Mouse (Mus musculus): ENCODE measurements around the gene Akap11. TPM values are rescaled to one million over a fixed set of nuclear protein-coding genes. Genes with fewer than 3 reads are reported as not detected.

The Akap11 gene
- polyA plus RNA-seq, 1 experiment from 2014 or later, result 13.6 TPM

DNA sequence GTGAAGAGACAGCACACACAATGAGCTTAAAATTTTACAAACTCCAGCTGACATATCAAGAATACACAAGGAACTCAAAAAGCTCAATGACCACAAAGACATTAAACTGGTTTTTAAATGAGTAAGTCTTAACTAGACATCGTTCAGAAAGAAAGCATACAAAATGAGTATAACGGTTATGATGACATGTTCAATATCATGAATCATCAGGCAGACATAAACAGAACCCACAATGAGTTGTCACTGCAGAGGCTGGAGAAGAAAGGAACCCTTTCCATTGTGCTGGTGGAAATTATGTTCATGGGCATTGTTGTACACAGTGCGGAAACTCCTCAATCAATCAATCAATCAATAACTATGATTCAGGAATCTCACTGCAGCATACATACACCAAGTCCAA is 62.5 kb downstream of the Akap11 start:
- no peaks in the 10 kb centered on the region for H3K27me3 ChIP-seq (ENCODE audit: control insufficient read depth, insufficient read depth, low read length)
- H3K9me3 ChIP-seq (replicated peaks; ENCODE audit: control insufficient read depth, low read length), result no peaks in the 10 kb centered on the region
- H3K4me1 ChIP-seq (ENCODE audit: control insufficient read depth, insufficient read depth, low read length), result no peaks in the 10 kb centered on the region
- H3K4me3 ChIP-seq (ENCODE audit: low read length), result no peak overlapping the region
- ATAC-seq (replicated peaks; ENCODE audit: extremely low read depth, insufficient read depth, low FRiP score), result no peak
- no peak overlapping the region for H3K27ac ChIP-seq (ENCODE audit: low read length)
- H3K4me2 ChIP-seq (ENCODE audit: low read depth, low read length), result no peak overlapping the region
- H3K36me3 ChIP-seq (ENCODE audit: control insufficient read depth, insufficient read depth), result no peaks in the 10 kb centered on the region
- H3K9ac ChIP-seq (ENCODE audit: low read length), result no peak overlapping the region
- WGBS, result 87% methylated on average over 3 of the region's 3 CpGs

DNA sequence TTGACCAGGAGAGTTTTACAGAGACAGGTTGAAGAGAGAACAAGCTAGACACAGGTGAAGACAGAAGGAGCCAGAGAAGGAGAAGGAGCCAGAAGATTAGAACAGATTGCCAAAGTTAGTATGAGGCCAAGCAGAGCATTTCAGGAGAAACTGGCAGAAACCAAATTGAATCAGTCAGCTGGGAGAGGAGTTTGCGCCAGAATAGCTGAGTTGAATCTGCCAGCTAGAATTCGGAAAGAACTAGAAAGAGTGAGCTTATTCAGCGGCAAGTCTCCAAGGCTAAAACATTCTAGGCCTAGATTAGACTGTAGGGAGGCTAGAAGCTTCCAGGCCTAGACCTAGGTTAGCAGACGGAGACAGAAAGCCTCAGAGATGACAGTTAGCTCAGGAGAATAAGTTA is 65.9 kb downstream of the Akap11 start:
- 88% methylated on average over 4 of the region's 4 CpGs for whole genome bisulfite sequencing
- Histone ChIP-seq H3K9me3 (replicated peaks; ENCODE audit: control insufficient read depth, low read length) (no peaks in the 10 kb centered on the region), H3K36me3 (ENCODE audit: control insufficient read depth, insufficient read depth) (no peaks in the 10 kb centered on the region), H3K9ac (ENCODE audit: low read length) (no peak overlapping the region), H3K4me1 (ENCODE audit: control insufficient read depth, insufficient read depth, low read length) (no peaks in the 10 kb centered on the region), H3K4me2 (ENCODE audit: low read depth, low read length) (no peak overlapping the region), H3K27me3 (ENCODE audit: control insufficient read depth, insufficient read depth, low read length) (no peaks in the 10 kb centered on the region), H3K4me3 (ENCODE audit: low read length) (no peak overlapping the region), H3K27ac (ENCODE audit: low read length) (no peak overlapping the region)
- ATAC-seq (replicated peaks; ENCODE audit: extremely low read depth, insufficient read depth, low FRiP score), result no peak

DNA sequence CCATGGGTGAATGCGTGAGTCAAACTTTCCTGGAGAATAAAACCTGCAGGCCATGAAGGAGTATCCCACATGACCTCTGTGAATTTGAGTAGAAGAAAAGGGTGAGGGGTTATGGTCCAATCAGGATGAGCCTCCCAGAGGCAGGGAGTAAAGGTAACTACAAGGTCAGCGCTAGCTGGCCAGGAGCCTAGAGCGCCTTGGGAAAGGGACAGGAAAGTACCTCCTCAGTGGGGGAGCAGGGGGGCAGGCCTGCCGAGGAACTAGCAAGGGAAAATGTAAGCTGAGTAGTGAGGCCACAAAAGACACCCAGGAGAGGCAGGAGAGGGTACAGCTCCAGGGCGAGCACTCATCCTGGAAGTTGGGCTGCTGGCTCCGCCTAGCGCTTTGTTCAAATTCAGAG is 67.6 kb downstream of the Akap11 start:
- H3K27me3 ChIP-seq (ENCODE audit: control insufficient read depth, insufficient read depth, low read length), result no peaks in the 10 kb centered on the region
- H3K4me2 ChIP-seq (ENCODE audit: low read depth, low read length), result no peak overlapping the region
- no peak overlapping the region for H3K9ac ChIP-seq (ENCODE audit: low read length)
- no peaks in the 10 kb centered on the region for H3K9me3 ChIP-seq (replicated peaks; ENCODE audit: control insufficient read depth, low read length)
- H3K36me3 ChIP-seq (ENCODE audit: control insufficient read depth, insufficient read depth), result no peaks in the 10 kb centered on the region
- H3K4me1 ChIP-seq (ENCODE audit: control insufficient read depth, insufficient read depth, low read length), result no peaks in the 10 kb centered on the region
- WGBS, result 77% methylated on average over 7 of the region's 7 CpGs
- H3K4me3 ChIP-seq (ENCODE audit: low read length), result no peak overlapping the region
- no peak overlapping the region for H3K27ac ChIP-seq (ENCODE audit: low read length)
- ATAC-seq (replicated peaks; ENCODE audit: extremely low read depth, insufficient read depth, low FRiP score), result 0 out of 2 replicates have a peak, but pooled peaks have one; percentile 6

DNA sequence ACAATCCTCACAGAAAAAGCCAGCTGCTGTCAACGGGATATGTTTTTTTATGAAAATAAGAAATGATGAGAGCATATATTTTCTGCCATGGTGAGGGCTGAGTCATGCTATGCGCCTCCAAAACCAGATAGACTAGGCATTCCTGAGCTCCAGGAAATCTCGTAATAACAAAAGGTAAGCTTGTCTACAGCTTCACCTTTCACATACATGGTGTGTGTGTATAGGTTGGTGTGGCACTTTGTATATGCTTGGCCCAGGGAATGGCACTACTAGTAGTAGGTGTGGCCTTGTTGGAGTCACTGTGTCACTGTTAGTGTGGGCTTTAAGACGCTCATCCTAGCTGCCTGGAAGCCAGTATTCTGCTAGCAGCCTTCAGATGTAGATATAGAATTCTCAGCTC is 68.6 kb downstream of the Akap11 start:
- Histone ChIP-seq H3K4me1 (ENCODE audit: control insufficient read depth, insufficient read depth, low read length) (no peaks in the 10 kb centered on the region), H3K9ac (ENCODE audit: low read length) (no peak overlapping the region), H3K36me3 (ENCODE audit: control insufficient read depth, insufficient read depth) (no peaks in the 10 kb centered on the region), H3K27me3 (ENCODE audit: control insufficient read depth, insufficient read depth, low read length) (no peaks in the 10 kb centered on the region), H3K9me3 (replicated peaks; ENCODE audit: control insufficient read depth, low read length) (no peaks in the 10 kb centered on the region), H3K27ac (ENCODE audit: low read length) (no peak overlapping the region), H3K4me3 (ENCODE audit: low read length) (no peak overlapping the region), H3K4me2 (ENCODE audit: low read depth, low read length) (no peak overlapping the region)
- no peak for ATAC-seq (replicated peaks; ENCODE audit: extremely low read depth, insufficient read depth, low FRiP score)
- whole genome bisulfite sequencing, result 87% methylated on average over 4 of the region's 4 CpGs

DNA sequence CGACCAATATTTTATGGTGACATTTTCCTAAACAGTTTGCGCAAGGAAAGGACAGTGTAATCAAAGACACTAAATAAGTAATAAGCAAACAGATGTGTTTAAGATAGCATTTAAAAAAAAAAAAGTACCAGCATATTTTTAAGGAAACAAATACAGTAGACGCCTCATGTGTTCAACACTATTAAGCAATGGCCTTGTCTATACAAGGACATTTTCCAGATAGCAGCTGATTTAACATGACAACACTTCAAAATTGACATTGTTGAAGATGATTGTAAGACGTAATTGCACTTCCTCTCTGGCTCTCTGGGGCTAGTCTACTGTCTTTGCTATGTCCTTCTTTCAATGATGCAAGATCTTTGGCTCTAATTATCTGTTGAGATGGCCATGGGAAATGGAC is 72.3 kb downstream of the Akap11 start:
- WGBS, result 69% methylated on average over 4 of the region's 4 CpGs
- Histone ChIP-seq H3K4me1 (ENCODE audit: control insufficient read depth, insufficient read depth, low read length) (no peaks in the 10 kb centered on the region), H3K27ac (ENCODE audit: low read length) (no peak overlapping the region), H3K9ac (ENCODE audit: low read length) (no peak overlapping the region), H3K9me3 (replicated peaks; ENCODE audit: control insufficient read depth, low read length) (no peaks in the 10 kb centered on the region), H3K4me2 (ENCODE audit: low read depth, low read length) (no peak overlapping the region), H3K4me3 (ENCODE audit: low read length) (no peak overlapping the region), H3K27me3 (ENCODE audit: control insufficient read depth, insufficient read depth, low read length) (no peaks in the 10 kb centered on the region), H3K36me3 (ENCODE audit: control insufficient read depth, insufficient read depth) (no peaks in the 10 kb centered on the region)
- no peak for ATAC-seq (replicated peaks; ENCODE audit: extremely low read depth, insufficient read depth, low FRiP score)

DNA sequence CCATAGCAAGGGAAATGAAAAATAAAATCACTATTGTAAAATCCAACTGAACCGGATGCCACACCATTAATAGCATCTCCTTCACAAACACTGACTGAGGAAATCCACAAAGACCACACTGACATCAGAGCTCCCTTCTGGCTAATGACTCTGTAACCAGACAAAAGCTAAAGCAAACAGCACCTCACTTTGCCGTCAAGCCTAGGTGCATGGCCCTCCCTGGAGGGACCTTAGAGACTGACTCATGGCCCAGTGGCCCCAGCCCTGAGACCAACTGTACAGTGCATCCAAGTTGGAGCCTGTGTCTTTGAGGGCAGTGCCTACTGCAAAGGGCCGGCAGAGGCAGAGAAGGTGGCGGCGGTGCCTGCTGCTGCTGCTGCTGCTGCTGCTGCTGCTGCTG is 77.5 kb downstream of the Akap11 start:
- H3K9ac ChIP-seq (ENCODE audit: low read length), result no peak overlapping the region
- no peak for ATAC-seq (replicated peaks; ENCODE audit: extremely low read depth, insufficient read depth, low FRiP score)
- no peak overlapping the region for H3K4me3 ChIP-seq (ENCODE audit: low read length)
- no peaks in the 10 kb centered on the region for H3K9me3 ChIP-seq (replicated peaks; ENCODE audit: control insufficient read depth, low read length)
- H3K27ac ChIP-seq (ENCODE audit: low read length), result 0 out of 2 replicates have a peak overlapping the region, but pooled peaks have one; percentile 4
- WGBS, result 68% methylated on average over 5 of the region's 5 CpGs
- H3K36me3 ChIP-seq (ENCODE audit: control insufficient read depth, insufficient read depth), result no peaks in the 10 kb centered on the region
- no peaks in the 10 kb centered on the region for H3K27me3 ChIP-seq (ENCODE audit: control insufficient read depth, insufficient read depth, low read length)
- H3K4me2 ChIP-seq (ENCODE audit: low read depth, low read length), result no peak overlapping the region
- H3K4me1 ChIP-seq (ENCODE audit: control insufficient read depth, insufficient read depth, low read length), result no peaks in the 10 kb centered on the region

DNA sequence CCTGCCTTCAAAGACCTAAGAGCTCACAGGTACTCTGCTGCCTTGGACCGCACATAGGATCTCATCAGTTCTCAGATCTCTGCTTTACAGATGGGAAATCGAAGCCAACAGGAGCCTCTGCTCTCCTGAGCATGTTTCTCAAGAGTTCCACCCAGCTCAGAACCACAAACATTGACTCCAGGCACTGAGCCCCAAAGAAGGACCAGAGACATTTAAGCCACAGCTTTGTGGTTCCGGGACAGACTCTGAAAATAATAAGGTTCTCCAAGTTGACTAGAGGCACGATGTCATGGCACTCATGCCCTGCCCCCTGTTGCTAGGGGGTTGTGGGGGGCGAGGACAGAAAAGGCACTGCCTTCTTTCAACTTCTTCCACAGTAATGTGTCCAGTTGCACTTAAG is 77.9 kb downstream of the Akap11 start:
- Histone ChIP-seq H3K4me2 (ENCODE audit: low read depth, low read length) (no peak overlapping the region), H3K9me3 (replicated peaks; ENCODE audit: control insufficient read depth, low read length) (no peaks in the 10 kb centered on the region), H3K9ac (ENCODE audit: low read length) (no peak overlapping the region), H3K27me3 (ENCODE audit: control insufficient read depth, insufficient read depth, low read length) (no peaks in the 10 kb centered on the region), H3K27ac (ENCODE audit: low read length) (no peak overlapping the region), H3K36me3 (ENCODE audit: control insufficient read depth, insufficient read depth) (no peaks in the 10 kb centered on the region), H3K4me1 (ENCODE audit: control insufficient read depth, insufficient read depth, low read length) (no peaks in the 10 kb centered on the region), H3K4me3 (ENCODE audit: low read length) (no peak overlapping the region)
- ATAC-seq (replicated peaks; ENCODE audit: extremely low read depth, insufficient read depth, low FRiP score), result peak; percentile 39; the same call in 1 of the 2 replicates
- 74% methylated on average over 5 of the region's 5 CpGs for WGBS

DNA sequence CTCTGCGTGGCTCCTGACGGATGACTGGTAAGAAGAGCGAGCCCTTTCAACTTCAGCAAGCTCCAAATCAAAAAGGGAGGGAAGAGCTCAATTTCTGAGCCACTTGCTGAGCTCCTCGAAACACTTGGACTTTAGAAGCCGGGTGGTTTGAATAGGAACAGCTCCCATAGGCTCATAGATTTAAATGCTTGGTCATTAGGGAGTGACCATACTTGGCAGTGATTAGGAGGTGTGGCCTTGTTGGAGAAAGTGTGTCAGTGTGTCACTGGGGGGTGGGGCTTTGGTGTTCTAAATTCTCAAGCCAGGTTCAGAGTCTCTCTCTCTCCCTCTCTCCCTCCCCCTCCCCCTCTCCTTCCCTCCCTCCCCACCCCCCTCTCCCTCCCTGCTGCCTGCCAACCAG is 81.6 kb downstream of the Akap11 start:
- Histone ChIP-seq H3K9ac (ENCODE audit: low read length) (no peak overlapping the region), H3K4me2 (ENCODE audit: low read depth, low read length) (no peak overlapping the region), H3K9me3 (replicated peaks; ENCODE audit: control insufficient read depth, low read length) (peaks cover 11% of the 10 kb centered on the region), H3K27me3 (ENCODE audit: control insufficient read depth, insufficient read depth, low read length) (no peaks in the 10 kb centered on the region), H3K27ac (ENCODE audit: low read length) (no peak overlapping the region), H3K4me1 (ENCODE audit: control insufficient read depth, insufficient read depth, low read length) (no peaks in the 10 kb centered on the region), H3K36me3 (ENCODE audit: control insufficient read depth, insufficient read depth) (no peaks in the 10 kb centered on the region), H3K4me3 (ENCODE audit: low read length) (no peak overlapping the region)
- WGBS, result 92% methylated on average over 5 of the region's 5 CpGs
- ATAC-seq (replicated peaks; ENCODE audit: extremely low read depth, insufficient read depth, low FRiP score), result no peak

DNA sequence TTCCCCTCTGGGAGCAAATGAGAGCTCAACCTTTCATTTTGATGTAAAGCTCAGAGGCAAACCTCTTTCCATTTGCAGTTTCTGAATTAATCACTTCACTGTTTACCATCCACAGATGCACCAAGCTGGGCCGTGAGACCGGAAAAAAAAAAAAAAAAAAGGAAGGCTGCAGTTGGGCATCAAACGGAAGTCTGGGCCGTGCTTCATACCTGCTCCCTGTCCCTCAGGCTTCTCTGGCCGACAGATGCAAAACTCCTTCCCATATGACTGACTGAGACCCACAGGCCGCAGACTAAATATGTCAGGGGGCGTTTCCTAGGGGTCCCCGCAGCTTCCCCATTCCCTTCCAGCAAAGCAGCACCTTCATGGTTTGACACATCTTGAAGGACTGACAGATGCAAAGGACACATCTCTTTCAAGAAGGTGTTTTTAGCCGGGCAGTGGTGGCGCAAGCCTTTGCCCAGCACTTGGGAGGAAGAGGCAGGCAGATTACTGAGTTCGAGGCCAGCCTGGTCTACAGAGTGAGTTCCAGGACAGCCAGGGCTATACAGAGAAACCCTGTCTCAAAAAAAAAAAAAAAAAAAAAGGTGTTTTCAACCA is 87.7 kb downstream of the Akap11 start:
- no peaks in the 10 kb centered on the region for H3K27me3 ChIP-seq (ENCODE audit: control insufficient read depth, insufficient read depth, low read length)
- 82% methylated on average over 11 of the region's 11 CpGs for WGBS
- H3K4me3 ChIP-seq (ENCODE audit: low read length), result no peak overlapping the region
- no peak for ATAC-seq (replicated peaks; ENCODE audit: extremely low read depth, insufficient read depth, low FRiP score)
- H3K4me1 ChIP-seq (ENCODE audit: control insufficient read depth, insufficient read depth, low read length), result no peaks in the 10 kb centered on the region
- H3K4me2 ChIP-seq (ENCODE audit: low read depth, low read length), result no peak overlapping the region
- no peak overlapping the region for H3K9ac ChIP-seq (ENCODE audit: low read length)
- H3K9me3 ChIP-seq (replicated peaks; ENCODE audit: control insufficient read depth, low read length), result peaks cover 11% of the 10 kb centered on the region
- no peaks in the 10 kb centered on the region for H3K36me3 ChIP-seq (ENCODE audit: control insufficient read depth, insufficient read depth)
- H3K27ac ChIP-seq (ENCODE audit: low read length), result no peak overlapping the region

All from heart, embryonic 16.5 days (tissue).